Mouse (Mus musculus): ENCODE data around the gene Kmo. TPM values are rescaled to one million over a fixed set of nuclear protein-coding genes. Genes with fewer than 3 reads are reported as not detected.

Gene Kmo
- polyA plus RNA-seq, 1 experiment from 2014 or later: 0.16 TPM

DNA sequence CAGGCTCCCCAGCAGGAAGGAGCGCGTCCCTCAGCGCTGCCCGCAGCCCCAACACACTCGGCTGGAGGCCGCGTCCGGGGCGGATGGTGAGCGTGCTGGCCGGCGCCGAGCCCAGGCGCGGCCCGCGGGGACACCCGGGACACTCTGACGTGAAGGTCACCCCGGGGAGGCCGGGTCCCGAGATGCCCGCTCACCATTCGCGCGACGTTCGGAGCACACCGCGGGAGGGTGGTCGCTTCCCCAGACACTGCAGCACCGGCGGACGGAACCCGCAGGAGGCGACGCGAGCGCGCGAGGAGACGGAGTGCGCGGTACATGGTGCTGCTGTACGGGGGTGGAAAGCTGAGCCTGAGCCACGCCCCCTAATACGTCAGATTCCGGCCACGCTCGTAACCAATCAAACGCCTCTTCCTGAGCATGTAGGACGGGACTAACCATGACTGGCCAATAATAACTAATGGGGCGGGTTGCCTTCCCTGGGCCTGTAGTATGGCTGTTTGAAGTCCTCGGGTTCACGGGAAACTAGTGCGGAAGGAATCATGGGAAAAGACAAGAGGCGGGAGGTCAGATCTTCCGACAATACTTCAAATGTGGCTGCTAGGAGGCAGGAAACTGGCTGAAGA lies 5.2 kb downstream of the Kmo start, which contains the start of gene Fh1:
Fh1 (minus strand) TSS at position 379 of the 623 bp plus-strand sequence.
- H3K4me1 ChIP-seq (ENCODE audit: control insufficient read depth, insufficient read depth, low read length): peaks cover 5% of the 10 kb centered on the region; the same call in 1 of the 2 replicates
- H3K27ac ChIP-seq (replicated peaks; ENCODE audit: low read depth, low read length): peak within 1 kb of the TSS; percentile 59
- no peaks in the 10 kb centered on the region for H3K9me3 ChIP-seq (ENCODE audit: control insufficient read depth, low read length)
- peak within 1 kb of the TSS; percentile 75 for H3K4me2 ChIP-seq (ENCODE audit: low read depth, severe bottlenecking)
- peak within 1 kb of the TSS; percentile 90 for H3K9ac ChIP-seq (ENCODE audit: low read length)
- ATAC-seq (ENCODE audit: insufficient number of reproducible peaks, low FRiP score, low TSS enrichment, low read depth): peak; percentile 100
- no peaks in the 10 kb centered on the region for H3K27me3 ChIP-seq (ENCODE audit: control insufficient read depth, insufficient read depth, low read length)
- H3K36me3 ChIP-seq (ENCODE audit: control insufficient read depth, insufficient read depth, low read length): no peaks in the 10 kb centered on the region
- DNase-seq (ENCODE audit: low spot score): peak; percentile 95
- WGBS: under 1% methylated on average over 58 of the region's 58 CpGs
- H3K4me3 ChIP-seq (ENCODE audit: low read depth, low read length): peak within 1 kb of the TSS; percentile 89

DNA sequence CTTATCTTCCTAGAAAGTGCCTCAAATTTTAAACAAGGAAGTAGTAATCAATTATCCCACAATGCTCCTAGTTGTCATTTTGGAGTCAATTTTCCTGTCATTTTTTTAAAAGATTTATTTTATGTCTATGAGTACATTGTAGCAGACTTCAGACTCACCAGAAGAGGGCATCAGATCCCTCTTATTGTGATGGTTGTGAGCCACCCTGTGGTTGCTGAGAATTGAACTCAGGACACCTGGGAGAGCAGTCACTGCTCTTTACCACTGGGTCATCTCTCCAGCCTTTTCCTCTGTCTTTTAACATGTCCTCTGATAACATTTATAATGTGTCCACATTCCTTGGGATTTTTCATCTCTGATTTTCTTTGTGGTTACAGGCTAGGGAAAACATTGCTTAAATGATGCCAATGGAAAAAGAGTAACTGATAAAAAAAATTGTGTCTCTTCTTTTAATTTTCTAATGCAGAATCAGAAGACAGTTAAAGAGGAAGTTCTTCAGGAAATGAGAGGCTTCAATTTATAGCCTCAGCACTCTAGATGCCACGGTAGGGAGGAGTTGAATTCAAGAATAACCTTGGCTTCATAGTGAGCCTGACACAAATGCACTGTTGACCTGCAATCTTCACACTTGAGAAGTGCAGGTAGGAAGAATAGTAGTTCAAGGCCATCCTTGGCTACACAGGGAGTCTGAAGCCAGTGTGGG lies 6.0 kb downstream of the Kmo start:
- Histone ChIP-seq H3K9me3 (ENCODE audit: control insufficient read depth, low read length) (no peaks in the 10 kb centered on the region), H3K36me3 (ENCODE audit: control insufficient read depth, insufficient read depth, low read length) (no peaks in the 10 kb centered on the region), H3K4me2 (ENCODE audit: low read depth, severe bottlenecking) (peak overlapping the region; percentile 41; the same call in 1 of the 2 replicates), H3K4me1 (ENCODE audit: control insufficient read depth, insufficient read depth, low read length) (peaks cover 5% of the 10 kb centered on the region; the same call in 1 of the 2 replicates), H3K4me3 (ENCODE audit: low read depth, low read length) (peak overlapping the region; percentile 89), H3K27ac (replicated peaks; ENCODE audit: low read depth, low read length) (no peak overlapping the region), H3K27me3 (ENCODE audit: control insufficient read depth, insufficient read depth, low read length) (no peaks in the 10 kb centered on the region), H3K9ac (ENCODE audit: low read length) (no peak overlapping the region)
- WGBS: 85% methylated on average over 1 of the region's 1 CpGs
- DNase-seq (ENCODE audit: low spot score): peak; percentile 33
- ATAC-seq (ENCODE audit: insufficient number of reproducible peaks, low FRiP score, low TSS enrichment, low read depth): peak; percentile 31; the same call in 1 of the 2 replicates

DNA sequence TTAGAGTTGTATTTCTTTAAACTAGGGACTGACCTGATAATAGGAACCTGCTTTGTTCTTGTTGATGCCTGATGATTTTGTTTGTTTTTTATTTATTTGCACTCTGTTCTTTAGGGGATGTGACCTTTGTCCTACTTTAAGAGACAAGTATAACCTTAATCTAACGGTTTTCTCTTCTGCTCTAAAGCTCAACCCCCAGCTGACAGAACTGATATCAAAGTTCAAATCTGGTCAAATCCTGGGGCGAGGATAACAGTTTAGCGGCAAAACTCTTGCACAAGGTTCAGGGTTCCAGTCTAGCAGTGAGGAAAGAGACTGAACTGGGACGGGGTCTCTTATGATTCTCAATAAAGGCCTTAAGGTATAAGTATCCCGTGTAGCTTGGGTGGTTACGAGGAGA lies 9.1 kb downstream of the Kmo start:
- no peak for ATAC-seq (ENCODE audit: insufficient number of reproducible peaks, low FRiP score, low TSS enrichment, low read depth)
- Histone ChIP-seq H3K27me3 (ENCODE audit: control insufficient read depth, insufficient read depth, low read length) (no peaks in the 10 kb centered on the region), H3K4me3 (ENCODE audit: low read depth, low read length) (no peak overlapping the region), H3K9ac (ENCODE audit: low read length) (no peak overlapping the region), H3K4me1 (ENCODE audit: control insufficient read depth, insufficient read depth, low read length) (peaks cover 4% of the 10 kb centered on the region; the same call in 1 of the 2 replicates), H3K4me2 (ENCODE audit: low read depth, severe bottlenecking) (no peak overlapping the region), H3K36me3 (ENCODE audit: control insufficient read depth, insufficient read depth, low read length) (no peaks in the 10 kb centered on the region), H3K9me3 (ENCODE audit: control insufficient read depth, low read length) (no peaks in the 10 kb centered on the region), H3K27ac (replicated peaks; ENCODE audit: low read depth, low read length) (no peak overlapping the region)
- no peak for DNase-seq (ENCODE audit: low spot score)
- 88% methylated on average over 6 of the region's 6 CpGs for WGBS

DNA sequence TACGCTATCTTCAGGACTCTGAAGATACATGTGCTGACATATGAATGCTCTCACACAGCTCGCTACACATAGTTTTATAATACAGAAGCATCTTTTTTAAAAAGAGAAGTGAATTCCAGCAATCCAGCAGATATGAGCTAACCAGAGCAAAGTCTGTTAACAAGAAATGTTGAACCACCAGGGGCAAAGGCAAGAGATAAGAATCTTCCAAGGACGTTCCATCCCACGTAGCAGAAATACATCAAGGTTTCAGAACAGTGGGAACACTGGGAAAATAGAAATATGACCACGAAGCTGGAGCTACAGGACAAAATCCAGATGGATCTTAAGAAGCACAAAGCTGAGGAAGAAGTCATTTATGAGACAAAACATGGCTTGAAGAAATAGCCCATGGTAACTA lies 10.2 kb downstream of the Kmo start:
- H3K36me3 ChIP-seq (ENCODE audit: control insufficient read depth, insufficient read depth, low read length): no peaks in the 10 kb centered on the region
- no peaks in the 10 kb centered on the region for H3K4me1 ChIP-seq (ENCODE audit: control insufficient read depth, insufficient read depth, low read length)
- DNase-seq (ENCODE audit: low spot score): no peak
- H3K9me3 ChIP-seq (ENCODE audit: control insufficient read depth, low read length): no peaks in the 10 kb centered on the region
- ATAC-seq (ENCODE audit: insufficient number of reproducible peaks, low FRiP score, low TSS enrichment, low read depth): no peak
- no peak overlapping the region for H3K27ac ChIP-seq (replicated peaks; ENCODE audit: low read depth, low read length)
- H3K4me2 ChIP-seq (ENCODE audit: low read depth, severe bottlenecking): no peak overlapping the region
- no peak overlapping the region for H3K4me3 ChIP-seq (ENCODE audit: low read depth, low read length)
- 83% methylated on average over 5 of the region's 5 CpGs for WGBS
- H3K9ac ChIP-seq (ENCODE audit: low read length): no peak overlapping the region
- H3K27me3 ChIP-seq (ENCODE audit: control insufficient read depth, insufficient read depth, low read length): no peaks in the 10 kb centered on the region

DNA sequence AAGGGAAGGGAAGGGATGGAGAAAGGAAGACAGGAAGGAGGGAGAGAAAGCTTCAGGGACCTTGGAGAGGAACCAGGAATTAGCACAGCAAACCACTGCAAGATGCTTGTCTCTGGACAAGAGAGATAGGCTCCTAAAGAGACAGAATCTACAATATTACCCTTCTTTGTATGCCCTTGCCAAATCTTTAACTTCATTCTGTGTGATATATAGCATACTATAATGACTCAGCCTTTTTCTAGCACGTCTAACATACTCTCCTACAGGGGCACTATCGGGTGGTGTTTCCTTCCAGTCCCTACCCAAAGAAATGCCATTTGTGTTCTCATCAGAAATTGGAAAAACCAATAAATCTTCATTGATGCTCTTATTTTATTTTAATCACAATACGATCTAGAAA lies 10.9 kb downstream of the Kmo start:
- WGBS: 87% methylated on average over 3 of the region's 3 CpGs
- no peaks in the 10 kb centered on the region for H3K4me1 ChIP-seq (ENCODE audit: control insufficient read depth, insufficient read depth, low read length)
- no peak overlapping the region for H3K4me3 ChIP-seq (ENCODE audit: low read depth, low read length)
- no peak for ATAC-seq (ENCODE audit: insufficient number of reproducible peaks, low FRiP score, low TSS enrichment, low read depth)
- H3K9ac ChIP-seq (ENCODE audit: low read length): no peak overlapping the region
- no peak overlapping the region for H3K4me2 ChIP-seq (ENCODE audit: low read depth, severe bottlenecking)
- no peaks in the 10 kb centered on the region for H3K9me3 ChIP-seq (ENCODE audit: control insufficient read depth, low read length)
- H3K27me3 ChIP-seq (ENCODE audit: control insufficient read depth, insufficient read depth, low read length): no peaks in the 10 kb centered on the region
- H3K27ac ChIP-seq (replicated peaks; ENCODE audit: low read depth, low read length): no peak overlapping the region
- no peaks in the 10 kb centered on the region for H3K36me3 ChIP-seq (ENCODE audit: control insufficient read depth, insufficient read depth, low read length)
- no peak for DNase-seq (ENCODE audit: low spot score)

DNA sequence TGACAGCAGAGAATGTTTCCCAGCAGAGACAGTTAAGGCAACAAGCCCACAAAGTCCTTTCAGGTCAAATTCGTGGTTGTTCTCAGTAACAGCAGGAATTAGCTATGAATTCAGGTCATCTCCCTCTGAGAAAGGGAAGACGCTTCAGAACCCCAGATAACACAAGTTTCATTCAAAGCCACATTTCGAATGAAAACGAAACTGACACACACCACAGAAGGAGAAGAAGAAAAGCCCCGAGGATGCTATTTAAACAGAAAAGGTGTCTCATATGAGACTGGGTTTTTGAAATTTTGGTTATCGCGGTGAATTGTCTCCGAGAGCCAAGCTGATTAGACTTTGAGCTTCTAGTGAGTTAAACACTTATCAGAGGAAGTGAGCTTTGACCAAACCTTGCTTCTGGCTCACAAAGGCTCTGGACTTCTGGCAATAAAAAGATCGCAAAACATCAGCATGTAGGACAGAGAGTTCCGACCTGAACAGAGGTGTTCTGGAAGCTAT lies 11.6 kb downstream of the Kmo start:
- no peak overlapping the region for H3K9ac ChIP-seq (ENCODE audit: low read length)
- H3K4me3 ChIP-seq (ENCODE audit: low read depth, low read length): no peak overlapping the region
- 81% methylated on average over 10 of the region's 10 CpGs for WGBS
- ATAC-seq (ENCODE audit: insufficient number of reproducible peaks, low FRiP score, low TSS enrichment, low read depth) (no peak), DNase-seq (ENCODE audit: low spot score) (no peak)
- H3K27me3 ChIP-seq (ENCODE audit: control insufficient read depth, insufficient read depth, low read length): no peaks in the 10 kb centered on the region
- H3K4me2 ChIP-seq (ENCODE audit: low read depth, severe bottlenecking): no peak overlapping the region
- no peaks in the 10 kb centered on the region for H3K9me3 ChIP-seq (ENCODE audit: control insufficient read depth, low read length)
- H3K36me3 ChIP-seq (ENCODE audit: control insufficient read depth, insufficient read depth, low read length): no peaks in the 10 kb centered on the region
- no peak overlapping the region for H3K27ac ChIP-seq (replicated peaks; ENCODE audit: low read depth, low read length)
- no peaks in the 10 kb centered on the region for H3K4me1 ChIP-seq (ENCODE audit: control insufficient read depth, insufficient read depth, low read length)

DNA sequence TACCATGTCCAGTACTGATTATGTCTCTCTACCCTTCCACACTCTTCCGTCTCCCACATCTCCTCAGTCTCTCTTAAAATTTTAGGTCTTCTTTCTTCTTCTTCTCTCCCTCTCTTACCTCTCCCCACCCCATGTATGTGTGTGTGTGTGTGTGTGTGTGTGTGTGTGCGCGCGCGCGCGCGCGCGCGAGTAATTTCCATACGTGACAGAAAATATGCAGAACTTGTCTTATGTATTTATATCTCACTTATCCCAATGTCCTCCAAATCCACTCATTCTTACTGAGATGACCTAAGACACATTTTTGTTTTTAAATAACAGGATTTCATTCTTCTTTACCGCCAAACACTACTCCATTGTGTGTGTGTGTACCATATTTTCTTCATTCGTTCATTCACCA lies 12.3 kb downstream of the Kmo start:
- Histone ChIP-seq H3K4me1 (ENCODE audit: control insufficient read depth, insufficient read depth, low read length) (no peaks in the 10 kb centered on the region), H3K27ac (replicated peaks; ENCODE audit: low read depth, low read length) (no peak overlapping the region), H3K4me3 (ENCODE audit: low read depth, low read length) (no peak overlapping the region), H3K27me3 (ENCODE audit: control insufficient read depth, insufficient read depth, low read length) (no peaks in the 10 kb centered on the region), H3K4me2 (ENCODE audit: low read depth, severe bottlenecking) (no peak overlapping the region), H3K36me3 (ENCODE audit: control insufficient read depth, insufficient read depth, low read length) (no peaks in the 10 kb centered on the region), H3K9me3 (ENCODE audit: control insufficient read depth, low read length) (no peaks in the 10 kb centered on the region), H3K9ac (ENCODE audit: low read length) (no peak overlapping the region)
- ATAC-seq (ENCODE audit: insufficient number of reproducible peaks, low FRiP score, low TSS enrichment, low read depth) (no peak), DNase-seq (ENCODE audit: low spot score) (no peak)
- 96% methylated on average over 14 of the region's 14 CpGs for WGBS

DNA sequence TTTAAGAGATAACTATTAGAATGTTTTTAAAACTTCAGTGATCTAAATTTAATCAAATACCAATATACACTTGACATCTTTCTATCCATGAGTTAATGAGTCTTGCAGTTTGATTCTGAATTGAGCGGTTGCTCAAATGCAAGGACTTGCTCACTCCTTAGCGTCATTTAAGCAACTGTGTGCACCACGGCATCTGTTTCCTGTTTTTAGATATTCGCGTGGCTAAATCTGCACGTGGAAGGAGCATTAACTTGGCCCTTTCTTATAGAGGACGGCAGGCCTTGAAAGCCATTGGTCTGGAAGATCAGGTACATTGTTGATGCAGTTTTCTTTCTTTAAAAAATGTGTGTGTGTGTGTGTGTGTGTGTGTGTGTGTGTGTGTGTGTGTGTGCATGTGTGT lies 17.5 kb downstream of the Kmo start:
- Histone ChIP-seq H3K4me1 (ENCODE audit: control insufficient read depth, insufficient read depth, low read length) (no peaks in the 10 kb centered on the region), H3K9ac (ENCODE audit: low read length) (no peak overlapping the region), H3K4me3 (ENCODE audit: low read depth, low read length) (no peak overlapping the region), H3K4me2 (ENCODE audit: low read depth, severe bottlenecking) (no peak overlapping the region), H3K36me3 (ENCODE audit: control insufficient read depth, insufficient read depth, low read length) (no peaks in the 10 kb centered on the region), H3K27me3 (ENCODE audit: control insufficient read depth, insufficient read depth, low read length) (no peaks in the 10 kb centered on the region), H3K27ac (replicated peaks; ENCODE audit: low read depth, low read length) (no peak overlapping the region), H3K9me3 (ENCODE audit: control insufficient read depth, low read length) (no peaks in the 10 kb centered on the region)
- 72% methylated on average over 7 of the region's 7 CpGs for WGBS
- ATAC-seq (ENCODE audit: insufficient number of reproducible peaks, low FRiP score, low TSS enrichment, low read depth): no peak
- DNase-seq (ENCODE audit: low spot score): no peak
